Mouse (Mus musculus): ENCODE data around the gene Ppp2r5d.

DNA sequence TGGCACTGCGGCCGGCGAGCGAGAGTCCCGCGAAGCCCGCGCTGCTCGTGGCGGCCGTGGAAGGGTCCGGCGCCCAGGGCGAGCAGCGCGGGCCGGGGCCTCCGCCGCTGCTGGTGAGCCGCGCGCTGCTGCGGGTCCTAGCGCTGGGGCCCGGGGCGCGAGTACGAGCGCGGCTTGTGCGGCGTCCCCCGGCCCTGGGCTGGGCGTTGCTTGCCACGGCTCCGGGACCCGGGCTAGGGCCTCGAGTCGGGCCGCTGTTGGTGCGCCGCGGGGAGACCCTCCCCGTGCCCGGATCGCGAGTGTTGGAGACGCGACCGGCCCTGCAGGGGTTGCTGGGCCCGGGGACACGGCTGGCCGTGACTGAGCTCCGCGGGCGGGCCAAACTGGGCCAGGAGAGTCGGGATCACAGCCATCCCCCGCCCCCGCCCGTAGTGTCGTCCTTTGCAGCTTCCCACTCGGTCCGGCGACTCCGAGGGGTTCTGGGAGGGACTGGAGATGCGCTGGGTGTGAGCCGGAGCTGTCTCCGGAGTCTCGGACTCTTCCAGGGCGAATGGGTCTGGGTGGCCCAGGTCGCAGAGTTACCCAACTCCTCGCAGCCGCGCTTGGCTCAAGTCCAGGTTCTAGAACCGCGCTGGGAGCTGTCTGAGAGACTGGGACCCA lies 6.8 kb upstream of the Ppp2r5d start:
- TF ChIP-seq CTCF (IDR thresholded peaks at IDR 0.05; ENCODE audit: borderline replicate concordance, insufficient read depth, low read depth, low read length) (no peak), POLR2A (IDR thresholded peaks at IDR 0.05; ENCODE audit: borderline replicate concordance, insufficient read depth, low read length) (no peak)
